In the genomic region with DNA sequence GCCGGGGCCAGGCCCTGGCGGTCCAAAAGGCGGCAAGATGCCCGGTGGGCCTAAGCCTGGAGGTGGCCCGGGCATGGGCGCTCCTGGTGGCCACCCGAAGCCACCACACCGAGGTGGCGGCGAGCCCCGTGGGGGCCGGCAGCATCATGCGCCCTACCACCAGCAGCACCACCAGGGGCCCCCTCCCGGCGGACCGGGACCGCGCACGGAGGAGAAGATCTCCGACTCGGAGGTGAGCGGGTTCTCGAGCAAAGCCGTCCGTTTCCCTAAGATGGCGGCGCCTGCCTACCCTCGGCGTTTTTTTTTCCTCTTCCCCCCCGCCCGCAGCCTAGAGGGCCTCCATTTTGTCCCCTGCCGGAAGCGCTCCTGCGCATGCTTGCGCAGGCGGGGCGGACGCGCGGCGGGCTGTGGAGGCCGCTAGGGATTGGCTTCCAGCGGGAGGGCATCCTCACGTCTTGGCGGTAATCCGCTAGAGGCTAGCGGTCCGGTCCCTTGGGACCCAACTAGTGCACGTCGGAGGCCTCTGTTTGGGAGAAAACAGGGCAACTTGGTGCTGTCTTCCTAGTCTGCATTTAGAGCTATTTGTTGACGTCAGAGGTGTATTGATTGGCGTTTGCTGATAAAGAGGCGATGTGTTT, we compare ENCODE assay signal across 8 mouse cellular contexts. TPM values are rescaled to one million over a fixed set of nuclear protein-coding genes. Genes with fewer than 3 reads are reported as not detected.
A peak's percentile ranks its signal among the peaks of the same experiment; 100 is the strongest.
DNase-seq lines count a peak whose midpoint lies in the region; ATAC-seq lines count a peak whose summit lies in the region.

No protein-coding gene starts in this region.

- peak; percentile 62 for ATAC-seq in common myeloid progenitor, adult 5-6 weeks (replicated peaks; ENCODE audit: low read depth, poor library complexity, severe bottlenecking)
- ATAC-seq in megakaryocyte progenitor cell, adult 5-6 weeks (replicated peaks; ENCODE audit: poor library complexity) = peak; percentile 64

- DNase-seq in ZHBTc4 (ENCODE audit: low read depth, low spot score) = peak; percentile 95
- peak; percentile 70 to 83 for DNase-seq in gastrocnemius, adult 8-10 months (ENCODE audit: low spot score in 2 of 2)
- peak; percentile 96 for DNase-seq in induced T-regulatory cell, adult 2 months (ENCODE audit: low read depth)
- peak; percentile 65 to 81 for DNase-seq in left cerebral cortex, adult 9 months (ENCODE audit: low spot score in 2 of 2)
- peak; percentile 85 for DNase-seq in right cerebral cortex, postnatal 14 days
- DNase-seq in urinary bladder, postnatal 36 days (ENCODE audit: low spot score in 2 of 2) = peak; percentile 77 to 87

RNA-seq across cellular contexts. Expression of a gene that starts 1.0 kb away (rescaled TPM):
- total RNA-seq in common myeloid progenitor, adult 5-6 weeks (2017) = 1,035 and 1,115 TPM in 2 replicates
- 10 to 100 TPM; 30.0 to 47.7 (median 40.3) TPM for total RNA-seq in gastrocnemius, adult 8-10 months (2022)
- total RNA-seq in megakaryocyte progenitor cell, adult 5-6 weeks (2015) = 490 and 507 TPM in 2 replicates
- 686 and 899 TPM in 2 replicates for total RNA-seq in megakaryocyte progenitor cell, adult 5-6 weeks (2017)

RNA-seq across cellular contexts. Expression of a gene that starts 38.8 kb away (rescaled TPM):
- total RNA-seq in common myeloid progenitor, adult 5-6 weeks (2017) = 19.1 and 23.1 TPM in 2 replicates
- total RNA-seq in gastrocnemius, adult 8-10 months (2022) = 1 to 10 TPM; 4.4 to 7.8 (median 7.2) TPM
- 18.0 and 22.3 TPM in 2 replicates for total RNA-seq in megakaryocyte progenitor cell, adult 5-6 weeks (2015)
- total RNA-seq in megakaryocyte progenitor cell, adult 5-6 weeks (2017) = 13.6 and 21.1 TPM in 2 replicates

RNA-seq across cellular contexts. Expression of a gene that starts 54.2 kb away (rescaled TPM):
- 40.8 and 57.0 TPM in 2 replicates for total RNA-seq in common myeloid progenitor, adult 5-6 weeks (2017)
- total RNA-seq in gastrocnemius, adult 8-10 months (2022) = 10 to 100 TPM; 14.4 to 22.6 (median 17.8) TPM
- total RNA-seq in megakaryocyte progenitor cell, adult 5-6 weeks (2015) = 51.9 and 70.5 TPM in 2 replicates
- total RNA-seq in megakaryocyte progenitor cell, adult 5-6 weeks (2017) = 32.0 and 62.9 TPM in 2 replicates

RNA-seq across cellular contexts. Expression of a gene that starts 55.1 kb away (rescaled TPM):
- total RNA-seq in common myeloid progenitor, adult 5-6 weeks (2017) = 20.4 and 25.7 TPM in 2 replicates
- total RNA-seq in gastrocnemius, adult 8-10 months (2022) = 1 to 10 TPM; 4.4 to 5.0 (median 4.7) TPM
- total RNA-seq in megakaryocyte progenitor cell, adult 5-6 weeks (2015) = 8.1 and 9.2 TPM in 2 replicates
- total RNA-seq in megakaryocyte progenitor cell, adult 5-6 weeks (2017) = 11.2 and 14.1 TPM in 2 replicates

Comparison
In these comparisons a context has a peak if more than half of its experiments do, and no peak if none do; other contexts are left out.
1. Peak in every context shown above with its lines: DNase-seq and ATAC-seq.
2. RNA of a gene that starts 1.0 kb away (total RNA-seq): 1,035 to 1,115 TPM in common myeloid progenitor, adult 5-6 weeks and 490 to 899 TPM in megakaryocyte progenitor cell, adult 5-6 weeks; 30.0 to 47.7 TPM in gastrocnemius, adult 8-10 months; every median in the first group is over 10 times any median in the second.